Mouse (Mus musculus): Measurements from ENCODE around the gene Zmiz1. TPM values are rescaled to one million over a fixed set of nuclear protein-coding genes. Genes with fewer than 3 reads are reported as not detected.

Gene Zmiz1
- polyA plus RNA-seq, 1 experiment from 2014 or later: 80.3 TPM

DNA sequence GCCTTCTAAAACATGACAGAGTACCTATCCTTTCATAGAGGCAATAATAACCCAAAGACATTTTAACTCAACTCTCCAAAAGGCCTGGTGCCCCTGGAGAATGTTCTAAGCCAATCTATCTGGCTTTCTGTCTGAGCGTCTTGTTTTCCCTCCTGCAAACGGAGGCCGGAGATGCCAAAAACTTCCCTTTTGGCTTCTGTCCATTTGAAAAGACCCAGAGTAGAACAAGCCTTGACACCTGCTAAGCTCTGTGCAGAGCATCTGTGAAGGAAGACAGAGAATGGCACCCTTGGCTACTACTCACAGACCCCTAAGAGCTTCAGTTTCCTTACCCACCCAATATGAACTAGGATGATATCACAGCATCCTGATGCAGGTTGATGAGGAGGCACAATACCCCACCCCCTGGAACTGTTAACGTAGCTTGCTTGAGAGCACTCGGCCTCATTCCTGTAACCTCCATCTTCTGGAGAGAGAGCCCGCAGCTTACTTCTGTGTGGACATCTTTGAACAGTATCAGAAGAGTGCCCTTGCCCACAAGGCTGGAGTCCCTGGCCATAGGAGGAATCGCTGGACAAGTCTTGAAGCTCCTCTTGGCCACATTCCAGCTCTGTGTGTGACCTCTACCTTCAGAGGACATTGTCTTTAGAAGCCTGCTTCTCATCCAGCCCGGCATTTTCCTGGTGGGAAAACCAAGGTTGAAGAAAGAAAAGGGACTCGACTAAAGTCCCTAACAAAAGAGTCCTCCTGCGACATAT, 9.1 kb downstream of the Zmiz1 start:
- Histone ChIP-seq H3K4me3 (replicated peaks) (no peak overlapping the region), H3K36me3 (no peaks in the 10 kb centered on the region), H3K9me3 (no peaks in the 10 kb centered on the region), H3K4me1 (replicated peaks) (peaks cover 98% of the 10 kb centered on the region), H3K4me2 (replicated peaks) (no peak overlapping the region), H3K9ac (replicated peaks) (no peak overlapping the region; the same call in 1 of the 2 replicates), H3K27ac (peak overlapping the region; percentile 56), H3K27me3 (no peaks in the 10 kb centered on the region)
- no peak for ATAC-seq
- WGBS: 77% methylated on average over 10 of the region's 10 CpGs

DNA sequence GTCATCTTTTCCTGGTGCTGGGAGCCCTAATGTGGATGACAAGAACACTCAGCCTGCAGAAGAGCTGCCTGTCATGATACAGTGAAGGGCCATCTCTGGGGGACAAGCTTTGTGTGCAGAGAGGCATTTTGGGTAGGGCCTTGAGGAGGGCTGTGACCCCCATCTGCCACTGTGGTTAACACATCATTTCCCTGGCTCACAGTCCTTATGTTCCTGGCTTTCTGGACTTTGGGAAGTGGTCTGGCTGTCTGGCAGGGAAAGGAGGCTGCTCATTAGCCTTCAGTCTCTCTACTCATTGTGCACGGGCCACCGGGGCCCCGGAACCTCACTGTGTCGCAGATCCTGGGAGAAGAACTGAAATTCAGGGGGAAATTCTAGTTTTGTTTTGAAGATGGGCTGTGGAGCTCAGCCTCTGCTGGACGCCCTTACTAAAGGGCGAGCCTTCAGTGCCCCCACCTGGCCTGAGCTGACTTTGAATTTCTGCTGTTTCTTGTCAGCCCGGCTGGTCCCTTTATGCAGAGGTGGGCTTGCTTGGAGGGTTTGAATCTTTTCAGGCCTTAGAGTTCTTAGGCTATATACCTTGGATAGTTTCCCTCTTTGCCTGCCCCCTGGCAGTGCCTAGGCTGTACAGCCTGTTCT, 10.0 kb downstream of the Zmiz1 start:
- H3K4me3 ChIP-seq (replicated peaks): no peak overlapping the region
- H3K4me1 ChIP-seq (replicated peaks): peaks cover 98% of the 10 kb centered on the region
- no peak overlapping the region; the same call in 1 of the 2 replicates for H3K9ac ChIP-seq (replicated peaks)
- 64% methylated on average over 7 of the region's 7 CpGs for WGBS
- H3K27me3 ChIP-seq: no peaks in the 10 kb centered on the region
- peak overlapping the region; percentile 56 for H3K27ac ChIP-seq
- ATAC-seq: no peak
- no peaks in the 10 kb centered on the region for H3K9me3 ChIP-seq
- H3K36me3 ChIP-seq: no peaks in the 10 kb centered on the region
- no peak overlapping the region for H3K4me2 ChIP-seq (replicated peaks)

DNA sequence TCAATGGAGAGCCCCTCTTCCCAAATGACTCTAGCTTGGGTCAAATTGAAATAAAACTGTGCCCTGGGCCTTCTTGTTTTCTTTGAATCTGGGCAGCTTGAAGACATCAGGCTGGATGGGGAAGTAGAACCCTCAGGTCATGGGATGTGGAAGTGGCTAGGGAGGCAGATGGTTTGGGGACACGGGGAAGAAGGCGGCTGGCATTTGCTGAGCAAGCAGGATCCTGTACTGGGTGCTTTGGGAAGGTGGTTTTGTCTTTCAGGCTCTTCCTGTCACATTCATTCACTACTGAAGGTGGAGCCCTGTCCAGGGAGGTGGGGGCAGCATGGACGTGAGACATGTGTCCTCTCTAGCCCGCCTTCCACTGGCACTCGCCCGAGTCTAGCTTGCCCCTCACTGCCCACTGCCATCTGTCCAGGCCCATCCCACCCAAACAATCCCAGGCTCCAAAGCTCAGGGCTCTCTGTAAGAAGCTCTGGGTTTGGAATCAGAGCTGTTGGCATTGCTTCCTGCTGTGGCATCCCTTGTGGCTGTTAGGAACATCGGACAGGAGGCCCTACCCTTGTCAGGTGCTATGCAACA, 11.3 kb downstream of the Zmiz1 start:
- Histone ChIP-seq H3K4me1 (replicated peaks) (peaks cover 98% of the 10 kb centered on the region), H3K36me3 (no peaks in the 10 kb centered on the region), H3K27ac (peak overlapping the region; percentile 35; the same call in 1 of the 2 replicates), H3K4me2 (replicated peaks) (no peak overlapping the region), H3K9ac (replicated peaks) (0 out of 2 replicates have a peak overlapping the region, but pooled peaks have one; percentile 16), H3K27me3 (no peaks in the 10 kb centered on the region), H3K9me3 (no peaks in the 10 kb centered on the region), H3K4me3 (replicated peaks) (no peak overlapping the region)
- ATAC-seq: no peak
- WGBS: 78% methylated on average over 7 of the region's 7 CpGs

GRCm38 (mm10) chr14:25471035-25471434, 12.1 kb downstream of the Zmiz1 start:
- Histone ChIP-seq H3K4me1 (replicated peaks) (peaks cover 98% of the 10 kb centered on the region), H3K9ac (replicated peaks) (no peak overlapping the region), H3K27ac (peak overlapping the region; percentile 35; the same call in 1 of the 2 replicates), H3K36me3 (peaks cover 3% of the 10 kb centered on the region; the same call in 1 of the 2 replicates), H3K27me3 (no peaks in the 10 kb centered on the region), H3K4me3 (replicated peaks) (no peak overlapping the region), H3K4me2 (replicated peaks) (no peak overlapping the region), H3K9me3 (no peaks in the 10 kb centered on the region)
- 50% methylated on average over 2 of the region's 2 CpGs for WGBS
- ATAC-seq: no peak

DNA sequence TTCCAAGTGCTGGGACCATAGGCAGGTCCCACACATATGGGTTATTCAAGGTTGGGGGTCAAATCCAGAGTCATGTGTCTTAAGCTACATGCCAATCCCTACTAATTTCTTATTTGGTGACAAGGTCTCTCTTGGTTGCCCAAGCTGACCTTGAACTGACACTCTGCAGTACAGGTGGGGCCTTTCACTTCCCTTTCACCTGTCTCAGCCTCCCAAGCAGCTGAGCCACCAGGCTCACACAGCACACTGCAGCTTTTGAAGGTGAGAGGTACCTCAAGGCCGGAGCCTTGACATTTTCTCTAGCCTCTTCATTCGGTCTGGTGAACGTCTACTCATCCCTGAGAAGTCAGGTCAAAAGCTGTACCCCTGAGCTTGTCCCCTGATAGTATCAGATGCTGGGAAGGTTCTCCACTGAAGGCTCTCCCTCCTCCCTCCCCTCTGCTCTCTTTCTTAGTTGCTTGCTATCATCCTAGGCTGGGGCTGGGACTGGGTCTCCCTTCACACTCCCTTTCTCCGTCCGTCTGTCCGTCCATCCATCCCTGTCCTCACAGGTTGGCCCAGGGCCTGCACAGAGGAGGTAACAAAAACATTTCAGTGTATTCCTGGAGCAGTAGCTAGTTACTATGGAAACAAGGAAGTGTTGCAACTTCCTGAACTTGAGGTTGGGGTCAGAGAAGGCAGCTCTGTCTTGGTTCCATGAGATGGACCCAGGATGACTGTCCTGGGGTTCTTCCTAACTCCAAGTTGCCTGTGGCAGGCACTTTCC, 13.3 kb downstream of the Zmiz1 start:
- peak overlapping the region; percentile 48; the same call in 1 of the 2 replicates for H3K27ac ChIP-seq
- H3K4me1 ChIP-seq (replicated peaks): peaks cover 100% of the 10 kb centered on the region
- 83% methylated on average over 6 of the region's 6 CpGs for WGBS
- no peak overlapping the region for H3K4me2 ChIP-seq (replicated peaks)
- H3K9me3 ChIP-seq: no peaks in the 10 kb centered on the region
- H3K27me3 ChIP-seq: no peaks in the 10 kb centered on the region
- peak overlapping the region; percentile 46; the same call in 1 of the 2 replicates for H3K9ac ChIP-seq (replicated peaks)
- H3K36me3 ChIP-seq: peaks cover 4% of the 10 kb centered on the region; the same call in 1 of the 2 replicates
- no peak overlapping the region for H3K4me3 ChIP-seq (replicated peaks)
- no peak for ATAC-seq

DNA sequence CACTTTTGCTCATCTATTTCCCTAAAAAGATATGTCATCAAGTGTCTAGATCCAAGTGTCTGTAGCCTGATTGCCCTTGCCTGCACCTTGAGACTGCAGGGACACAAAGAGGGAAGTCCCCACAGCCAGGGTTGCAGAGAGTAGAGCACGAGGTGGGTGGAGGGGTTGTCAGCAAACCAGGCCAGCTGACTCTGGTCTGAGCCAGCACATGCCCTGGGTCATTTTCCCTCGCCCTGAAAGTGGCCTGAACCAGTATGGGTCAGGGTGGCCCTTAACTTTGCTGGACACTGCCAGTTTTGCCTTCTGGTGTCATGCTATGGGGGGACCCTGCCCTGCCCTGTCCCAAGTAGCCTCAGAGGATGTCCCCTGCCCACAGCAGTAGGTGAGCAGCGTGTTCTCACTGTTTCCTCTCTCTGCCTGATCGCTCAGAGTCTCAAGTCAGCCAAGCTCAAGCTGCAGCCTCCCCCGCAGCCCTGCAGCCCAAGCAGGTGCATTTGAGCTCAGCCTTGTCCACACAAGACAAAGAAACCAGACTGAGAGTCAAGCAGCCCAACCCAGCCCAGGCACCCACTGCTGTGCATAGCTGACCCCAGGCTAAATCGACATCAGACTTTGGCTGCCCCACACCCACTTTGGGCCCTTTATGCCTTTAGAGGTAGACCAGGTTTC, 14.1 kb downstream of the Zmiz1 start:
- no peak for ATAC-seq
- Histone ChIP-seq H3K36me3 (peaks cover 4% of the 10 kb centered on the region; the same call in 1 of the 2 replicates), H3K27ac (peak overlapping the region; percentile 48), H3K4me3 (replicated peaks) (no peak overlapping the region), H3K4me1 (replicated peaks) (peaks cover 100% of the 10 kb centered on the region), H3K27me3 (no peaks in the 10 kb centered on the region), H3K9me3 (no peaks in the 10 kb centered on the region), H3K9ac (replicated peaks) (peak overlapping the region; percentile 46), H3K4me2 (replicated peaks) (no peak overlapping the region)
- WGBS: 40% methylated on average over 6 of the region's 6 CpGs

GRCm38 (mm10) chr14:25474017-25474416, 15.0 kb downstream of the Zmiz1 start:
- Histone ChIP-seq H3K9ac (replicated peaks) (no peak overlapping the region), H3K4me2 (replicated peaks) (no peak overlapping the region), H3K27me3 (no peaks in the 10 kb centered on the region), H3K27ac (peak overlapping the region; percentile 54; the same call in 1 of the 2 replicates), H3K36me3 (peaks cover 4% of the 10 kb centered on the region; the same call in 1 of the 2 replicates), H3K4me1 (replicated peaks) (peaks cover 100% of the 10 kb centered on the region), H3K9me3 (no peaks in the 10 kb centered on the region), H3K4me3 (replicated peaks) (no peak overlapping the region)
- WGBS: 53% methylated on average over 5 of the region's 5 CpGs
- ATAC-seq: no peak

- H3K27me3 ChIP-seq: no peaks in the 10 kb centered on the region
- WGBS: 58% methylated on average over 6 of the region's 6 CpGs
- H3K9ac ChIP-seq (replicated peaks): no peak overlapping the region
- ATAC-seq: no peak
- H3K4me2 ChIP-seq (replicated peaks): no peak overlapping the region
- H3K36me3 ChIP-seq: peaks cover 4% of the 10 kb centered on the region; the same call in 1 of the 2 replicates
- H3K9me3 ChIP-seq: no peaks in the 10 kb centered on the region
- no peak overlapping the region for H3K4me3 ChIP-seq (replicated peaks)
- H3K4me1 ChIP-seq (replicated peaks): peaks cover 100% of the 10 kb centered on the region
- peak overlapping the region; percentile 54; the same call in 1 of the 2 replicates for H3K27ac ChIP-seq
Observed at GRCm38 (mm10) chr14:25474732-25475131, 15.7 kb downstream of the Zmiz1 start.

DNA sequence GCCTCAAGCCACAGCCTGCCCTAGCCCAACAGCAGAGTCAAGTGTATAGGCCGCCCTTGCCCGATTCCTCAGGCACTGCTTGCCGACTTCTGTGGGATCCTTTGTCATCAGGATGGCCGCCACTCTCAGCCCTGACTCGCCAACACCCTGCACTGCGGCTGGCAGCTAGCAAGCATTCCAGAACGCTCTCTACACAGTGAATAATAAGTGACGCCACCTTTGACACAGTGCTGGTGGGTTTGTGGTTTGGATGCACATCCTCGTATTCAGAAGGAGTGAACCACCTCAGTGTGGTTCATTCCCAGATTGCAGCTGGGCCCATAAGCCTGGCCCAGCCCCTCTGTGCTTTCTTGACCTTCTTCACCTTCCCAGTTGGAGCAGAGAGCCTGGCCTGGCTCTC, 17.1 kb downstream of the Zmiz1 start:
- no peaks in the 10 kb centered on the region for H3K9me3 ChIP-seq
- WGBS: 58% methylated on average over 9 of the region's 9 CpGs
- no peaks in the 10 kb centered on the region for H3K27me3 ChIP-seq
- peaks cover 4% of the 10 kb centered on the region; the same call in 1 of the 2 replicates for H3K36me3 ChIP-seq
- no peak for ATAC-seq
- no peak overlapping the region for H3K4me3 ChIP-seq (replicated peaks)
- peak overlapping the region; percentile 36; the same call in 1 of the 2 replicates for H3K9ac ChIP-seq (replicated peaks)
- no peak overlapping the region for H3K4me2 ChIP-seq (replicated peaks)
- H3K4me1 ChIP-seq (replicated peaks): peaks cover 100% of the 10 kb centered on the region
- H3K27ac ChIP-seq: peak overlapping the region; percentile 57

DNA sequence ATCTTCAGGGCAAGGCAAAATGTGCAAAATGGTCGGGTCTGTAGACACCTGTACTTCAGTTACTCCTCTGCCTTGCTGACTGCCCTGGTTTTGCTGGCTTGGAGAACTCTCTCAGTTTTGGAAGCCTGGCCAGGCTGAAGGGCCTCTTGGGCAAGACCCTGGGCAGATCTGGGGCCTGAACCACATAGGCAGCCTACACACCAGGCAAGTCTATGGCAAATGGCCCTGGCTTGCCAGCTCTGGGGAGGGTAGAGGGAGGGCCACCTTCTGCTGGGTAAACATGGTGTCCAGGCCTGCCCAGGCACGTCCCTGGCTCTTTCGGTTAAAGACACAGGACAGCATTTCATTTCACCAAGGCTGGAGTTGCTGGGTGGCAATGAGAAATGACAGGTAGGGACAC, 17.5 kb downstream of the Zmiz1 start:
- Histone ChIP-seq H3K4me1 (replicated peaks) (peaks cover 100% of the 10 kb centered on the region), H3K4me3 (replicated peaks) (no peak overlapping the region), H3K4me2 (replicated peaks) (no peak overlapping the region), H3K27ac (peak overlapping the region; percentile 57; the same call in 1 of the 2 replicates), H3K9me3 (no peaks in the 10 kb centered on the region), H3K9ac (replicated peaks) (0 out of 2 replicates have a peak overlapping the region, but pooled peaks have one; percentile 16), H3K36me3 (peaks cover 4% of the 10 kb centered on the region; the same call in 1 of the 2 replicates), H3K27me3 (no peaks in the 10 kb centered on the region)
- WGBS: 92% methylated on average over 3 of the region's 3 CpGs
- ATAC-seq: no peak

GRCm38 (mm10) chr14:25477268-25477667, 18.3 kb downstream of the Zmiz1 start:
- peaks cover 100% of the 10 kb centered on the region for H3K4me1 ChIP-seq (replicated peaks)
- 74% methylated on average over 7 of the region's 7 CpGs for WGBS
- no peaks in the 10 kb centered on the region for H3K27me3 ChIP-seq
- H3K9ac ChIP-seq (replicated peaks): 0 out of 2 replicates have a peak overlapping the region, but pooled peaks have one; percentile 3
- H3K27ac ChIP-seq: peak overlapping the region; percentile 61
- no peaks in the 10 kb centered on the region for H3K9me3 ChIP-seq
- H3K36me3 ChIP-seq: peaks cover 4% of the 10 kb centered on the region; the same call in 1 of the 2 replicates
- no peak overlapping the region for H3K4me2 ChIP-seq (replicated peaks)
- no peak overlapping the region for H3K4me3 ChIP-seq (replicated peaks)
- no peak for ATAC-seq
